Comparison of ENCODE assay signal across 8 mouse cellular contexts in genomic region chr5:64809864-64810263, GRCm38 (mm10). TPM values are rescaled to one million over a fixed set of nuclear protein-coding genes. Genes with fewer than 3 reads are reported as not detected.
A peak's percentile ranks its signal among the peaks of the same experiment; 100 is the strongest.
DNase-seq lines count a peak whose midpoint lies in the region; ATAC-seq and TF ChIP-seq lines count a peak whose summit lies in the region.

No protein-coding gene starts in this region.

- no peak overlapping the region for H3K4me3 ChIP-seq in kidney, embryonic 16.5 days (ENCODE audit: low read length)
- no peak overlapping the region for H3K4me3 ChIP-seq in embryonic fibroblast, embryonic 13.5 days (ENCODE audit: insufficient read depth, low read length)
- no peak overlapping the region for H3K4me3 ChIP-seq in liver, adult 2 months (ENCODE audit: insufficient read depth, low read depth, low read length)
- no peak overlapping the region for H3K4me3 ChIP-seq in neural tube, embryonic 13.5 days

- peak overlapping the region; percentile 94 for H3K27ac ChIP-seq in kidney, embryonic 16.5 days (ENCODE audit: low read length)
- peak overlapping the region; percentile 95 for H3K27ac ChIP-seq in embryonic fibroblast, embryonic 13.5 days (ENCODE audit: insufficient read depth, low read length)
- H3K27ac ChIP-seq in liver, adult 2 months (replicated peaks; ENCODE audit: insufficient read depth, low read depth, low read length): peak overlapping the region; percentile 67
- H3K27ac ChIP-seq in neural tube, embryonic 13.5 days (replicated peaks): peak overlapping the region; percentile 76; the same call in 1 of the 2 replicates

- TF ChIP-seq CTCF in embryonic fibroblast, embryonic 13.5 days (IDR thresholded peaks at IDR 0.05; ENCODE audit: borderline replicate concordance, insufficient read depth, low read length): no peak
- TF ChIP-seq CTCF in liver, adult 2 months (IDR thresholded peaks at IDR 0.05; ENCODE audit: low read depth, low read length): no peak

- H3K36me3 ChIP-seq in kidney, embryonic 16.5 days (ENCODE audit: insufficient read depth, low read length): peaks cover 3% of the 10 kb centered on the region
- 0 out of 2 replicates have a peak, but pooled peaks cover 3% of the 10 kb centered on the region for H3K36me3 ChIP-seq in liver, adult 2 months (ENCODE audit: control insufficient read depth, insufficient read depth, low read length)
- H3K36me3 ChIP-seq in neural tube, embryonic 13.5 days: no peaks in the 10 kb centered on the region

- H3K4me2 ChIP-seq in kidney, embryonic 16.5 days (replicated peaks; ENCODE audit: low read depth, low read length): peak overlapping the region; percentile 41; the same call in 1 of the 2 replicates
- no peak overlapping the region for H3K4me2 ChIP-seq in neural tube, embryonic 13.5 days

- DNase-seq in kidney, postnatal 25 days: no peak
- DNase-seq in liver, adult 2 months (ENCODE audit: extremely low read depth, low read depth, low spot score): peak; percentile 72
- DNase-seq in adrenal gland, adult 18-20 months (ENCODE audit: low spot score in 2 of 2): no peak
- no peak for DNase-seq in layer of hippocampus, postnatal 10 days (ENCODE audit: low spot score in 2 of 2)
- DNase-seq in T-cell, adult 2 months (ENCODE audit: low spot score): no peak

- no peak for ATAC-seq in kidney, embryonic 16.5 days (ENCODE audit: low FRiP score, low TSS enrichment)
- no peak for ATAC-seq in neural tube, embryonic 13.5 days (ENCODE audit: low read depth)

- peaks cover 93% of the 10 kb centered on the region for H3K4me1 ChIP-seq in kidney, embryonic 16.5 days (ENCODE audit: insufficient read depth, low read length)
- H3K4me1 ChIP-seq in embryonic fibroblast, embryonic 13.5 days (ENCODE audit: control insufficient read depth, insufficient read depth, low read length): peaks cover 23% of the 10 kb centered on the region
- H3K4me1 ChIP-seq in liver, adult 2 months (ENCODE audit: control insufficient read depth, insufficient read depth, low read length): peaks cover 40% of the 10 kb centered on the region
- peaks cover 75% of the 10 kb centered on the region for H3K4me1 ChIP-seq in neural tube, embryonic 13.5 days (replicated peaks)

- peaks cover 28% of the 10 kb centered on the region; the same call in 1 of the 2 replicates for H3K79me2 ChIP-seq in liver, adult 2 months (ENCODE audit: control insufficient read depth, insufficient read depth, low read length)

- H3K9me3 ChIP-seq in kidney, embryonic 16.5 days (ENCODE audit: low read length): no peaks in the 10 kb centered on the region
- no peaks in the 10 kb centered on the region for H3K9me3 ChIP-seq in neural tube, embryonic 13.5 days

- WGBS in kidney, embryonic 16.5 days: 87% methylated on average over 11 of the region's 11 CpGs
- WGBS in liver, adult 2 months: 17% methylated on average over 11 of the region's 11 CpGs
- 90% methylated on average over 11 of the region's 11 CpGs for WGBS in neural tube, embryonic 13.5 days

- H3K27me3 ChIP-seq in kidney, embryonic 16.5 days (ENCODE audit: insufficient read depth, low read length): no peaks in the 10 kb centered on the region
- H3K27me3 ChIP-seq in liver, adult 2 months (ENCODE audit: control insufficient read depth, insufficient read depth, low read length): no peaks in the 10 kb centered on the region
- H3K27me3 ChIP-seq in neural tube, embryonic 13.5 days: no peaks in the 10 kb centered on the region

- H3K9ac ChIP-seq in kidney, embryonic 16.5 days (replicated peaks; ENCODE audit: low read length): no peak overlapping the region
- peak overlapping the region; percentile 12; the same call in 1 of the 2 replicates for H3K9ac ChIP-seq in liver, adult 2 months (ENCODE audit: low read depth, low read length)
- no peak overlapping the region for H3K9ac ChIP-seq in neural tube, embryonic 13.5 days

- no peak for TF ChIP-seq POLR2A in embryonic fibroblast, embryonic 13.5 days (IDR thresholded peaks at IDR 0.05; ENCODE audit: low read depth, low read length)
- no peak for TF ChIP-seq POLR2A in liver, adult 2 months (IDR thresholded peaks at IDR 0.05; ENCODE audit: extremely low read depth, insufficient read depth, low read length)

RNA-seq across cellular contexts. Expression of gene Klf3, which starts 6.7 kb away (rescaled TPM):
- 49.7 and 66.4 TPM in 2 replicates for polyA plus RNA-seq in kidney, embryonic 16.5 days (2015; fragmentation: Nextera tagmentation; extraction: Ambion mirVana)
- polyA plus RNA-seq in embryonic fibroblast, embryonic 13.5 days (2011; ENCODE audit: insufficient read length, low read depth, missing spikeins): 105 and 107 TPM in 2 replicates
- total RNA-seq in liver, adult 2 months (2014; rRNA removed): 17.8 and 18.3 TPM in 2 replicates
- polyA plus RNA-seq in liver, adult 2 months (2012; rRNA removed): 35.7 and 39.9 TPM in 2 replicates
- polyA plus RNA-seq in neural tube, embryonic 13.5 days (2015; fragmentation: Nextera tagmentation; extraction: Ambion mirVana): 23.8 and 25.3 TPM in 2 replicates
- total RNA-seq in adrenal gland, adult 18-20 months (2021): 10 to 100 TPM; 48.2 to 57.3 TPM
- 10 to 100 TPM; 41.9 to 42.9 TPM for total RNA-seq in layer of hippocampus, postnatal 10 days (2021)
